18 mouse cellular contexts compared by ENCODE assay signal in the genomic region with DNA sequence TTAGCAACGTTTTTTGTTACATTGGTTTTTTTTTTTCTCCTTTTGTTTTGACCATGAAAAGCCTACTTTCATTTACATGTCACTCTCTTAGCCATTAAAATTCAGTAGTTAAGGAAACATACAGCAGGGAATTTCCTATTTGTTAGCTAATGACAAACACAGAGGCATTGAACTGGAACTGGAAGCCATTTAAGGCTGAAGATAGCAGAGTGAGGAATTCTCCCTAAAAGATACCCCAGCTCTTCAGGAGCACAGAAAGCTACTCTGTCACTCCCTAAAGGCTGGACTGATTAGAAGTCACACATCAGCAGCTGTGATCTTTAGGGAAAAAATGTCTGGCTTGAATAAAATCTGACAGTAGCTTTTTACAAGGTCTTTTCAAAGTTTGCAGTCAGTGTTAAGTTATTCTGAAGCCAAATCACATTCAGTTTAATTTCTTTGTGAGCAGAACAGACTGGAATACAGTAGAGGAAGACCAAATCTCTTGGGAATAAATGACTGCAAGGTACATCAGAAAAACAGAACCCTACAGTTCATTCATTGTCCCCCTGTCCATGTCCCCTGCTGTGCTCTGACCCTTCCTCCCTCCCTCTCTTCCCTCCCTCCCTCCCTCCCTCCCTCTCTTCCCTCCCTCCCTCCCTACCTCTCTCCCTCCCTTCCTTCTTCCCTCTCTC.
DNase-seq lines count a peak whose midpoint lies in the region; ATAC-seq lines count a peak whose summit lies in the region.
"Had no signal": no experiment of that assay in that cellular context is flagged by ENCODE, and none has a peak within 500 bp of the region (broad histone marks: within the 10 kb centered on the region; RNA-seq: fewer than 3 reads in every experiment).

No protein-coding gene starts in this region.

- no peak overlapping the region for H3K4me3 ChIP-seq in neural tube, embryonic 13.5 days
- no peak overlapping the region for H3K4me3 ChIP-seq in neural tube, embryonic 15.5 days (replicated peaks)
- H3K4me3 ChIP-seq in hindbrain, embryonic 13.5 days, result no peak overlapping the region
- no peak overlapping the region for H3K4me3 ChIP-seq in midbrain, embryonic 12.5 days
- H3K4me3 ChIP-seq in kidney, embryonic 15.5 days (replicated peaks), result no peak overlapping the region
- H3K4me3 ChIP-seq: heart, embryonic 12.5 days; intestine, embryonic 15.5 days; limb, embryonic 10.5 days had no signal

- no peak overlapping the region for H3K9ac ChIP-seq in neural tube, embryonic 13.5 days
- H3K9ac ChIP-seq in neural tube, embryonic 15.5 days (replicated peaks), result no peak overlapping the region
- no peak overlapping the region for H3K9ac ChIP-seq in hindbrain, embryonic 13.5 days
- no peak overlapping the region for H3K9ac ChIP-seq in midbrain, embryonic 12.5 days (replicated peaks)
- no peak overlapping the region for H3K9ac ChIP-seq in kidney, embryonic 15.5 days
- H3K9ac ChIP-seq: heart, embryonic 12.5 days; intestine, embryonic 15.5 days had no signal

- no peak overlapping the region for H3K4me2 ChIP-seq in neural tube, embryonic 13.5 days
- no peak overlapping the region for H3K4me2 ChIP-seq in neural tube, embryonic 15.5 days
- no peak overlapping the region for H3K4me2 ChIP-seq in hindbrain, embryonic 13.5 days
- H3K4me2 ChIP-seq in midbrain, embryonic 12.5 days (replicated peaks), result no peak overlapping the region
- no peak overlapping the region for H3K4me2 ChIP-seq in kidney, embryonic 15.5 days
- H3K4me2 ChIP-seq: heart, embryonic 12.5 days; intestine, embryonic 15.5 days; liver, embryonic 11.5 days had no signal

- WGBS in neural tube, embryonic 13.5 days, result 15% methylated on average over 1 of the region's 1 CpGs
- WGBS in neural tube, embryonic 15.5 days, result 22% methylated on average over 1 of the region's 1 CpGs
- WGBS in hindbrain, embryonic 13.5 days, result 8% methylated on average over 1 of the region's 1 CpGs
- 22% methylated on average over 1 of the region's 1 CpGs for WGBS in midbrain, embryonic 12.5 days
- 42% methylated on average over 1 of the region's 1 CpGs for WGBS in kidney, embryonic 15.5 days

- no peaks in the 10 kb centered on the region for H3K36me3 ChIP-seq in neural tube, embryonic 13.5 days
- H3K36me3 ChIP-seq in neural tube, embryonic 15.5 days, result no peaks in the 10 kb centered on the region
- no peaks in the 10 kb centered on the region for H3K36me3 ChIP-seq in hindbrain, embryonic 13.5 days
- H3K36me3 ChIP-seq in midbrain, embryonic 12.5 days, result no peaks in the 10 kb centered on the region
- no peaks in the 10 kb centered on the region for H3K36me3 ChIP-seq in kidney, embryonic 15.5 days
- H3K36me3 ChIP-seq: heart, embryonic 12.5 days; intestine, embryonic 15.5 days; limb, embryonic 10.5 days had no signal

- H3K4me1 ChIP-seq in neural tube, embryonic 13.5 days (replicated peaks), result no peaks in the 10 kb centered on the region
- H3K4me1 ChIP-seq in neural tube, embryonic 15.5 days, result no peaks in the 10 kb centered on the region
- H3K4me1 ChIP-seq in hindbrain, embryonic 13.5 days (replicated peaks), result peaks cover 4% of the 10 kb centered on the region; the same call in 1 of the 2 replicates
- H3K4me1 ChIP-seq in midbrain, embryonic 12.5 days, result peaks cover 12% of the 10 kb centered on the region; the same call in 1 of the 2 replicates
- H3K4me1 ChIP-seq in kidney, embryonic 15.5 days, result no peaks in the 10 kb centered on the region
- H3K4me1 ChIP-seq: heart, embryonic 12.5 days; intestine, embryonic 15.5 days; limb, embryonic 10.5 days had no signal

- no peak overlapping the region for H3K27ac ChIP-seq in neural tube, embryonic 13.5 days (replicated peaks)
- H3K27ac ChIP-seq in neural tube, embryonic 15.5 days (replicated peaks), result no peak overlapping the region
- 0 out of 2 replicates have a peak overlapping the region, but pooled peaks have one; percentile 69 for H3K27ac ChIP-seq in hindbrain, embryonic 13.5 days
- 0 out of 2 replicates have a peak overlapping the region, but pooled peaks have one; percentile 35 for H3K27ac ChIP-seq in midbrain, embryonic 12.5 days (replicated peaks)
- H3K27ac ChIP-seq in kidney, embryonic 15.5 days, result no peak overlapping the region
- H3K27ac ChIP-seq: intestine, embryonic 15.5 days; kidney, postnatal 0 days; limb, embryonic 10.5 days; stomach, postnatal 0 days had no signal

- no peaks in the 10 kb centered on the region for H3K9me3 ChIP-seq in neural tube, embryonic 13.5 days
- H3K9me3 ChIP-seq in neural tube, embryonic 15.5 days (replicated peaks), result no peaks in the 10 kb centered on the region
- no peaks in the 10 kb centered on the region for H3K9me3 ChIP-seq in hindbrain, embryonic 13.5 days
- H3K9me3 ChIP-seq in midbrain, embryonic 12.5 days, result no peaks in the 10 kb centered on the region
- no peaks in the 10 kb centered on the region for H3K9me3 ChIP-seq in kidney, embryonic 15.5 days (replicated peaks)
- H3K9me3 ChIP-seq: heart, embryonic 12.5 days; intestine, embryonic 15.5 days; limb, embryonic 10.5 days had no signal

- DNase-seq in frontal cortex, postnatal 10 days (ENCODE audit: low spot score in 2 of 2), result no peak
- no peak for DNase-seq in lung, postnatal 14 days
- no peak for DNase-seq in gastrocnemius, adult 8-10 months (ENCODE audit: low spot score in 2 of 2)
- DNase-seq: adrenal gland, postnatal 14 days; cerebellum, adult 9-11 months; lung, adult 2 months; thymus, postnatal 25 days had no signal

- 0 out of 2 replicates have a peak, but pooled peaks have one; percentile 36 for ATAC-seq in neural tube, embryonic 13.5 days (ENCODE audit: low read depth)
- ATAC-seq in neural tube, embryonic 15.5 days (ENCODE audit: low FRiP score), result no peak
- ATAC-seq in hindbrain, embryonic 13.5 days (ENCODE audit: low FRiP score), result peak; percentile 84
- peak; percentile 75 for ATAC-seq in midbrain, embryonic 12.5 days (ENCODE audit: low FRiP score, low read depth)
- ATAC-seq in kidney, embryonic 15.5 days (replicated peaks; ENCODE audit: low FRiP score), result no peak
- ATAC-seq: intestine, embryonic 15.5 days had no signal

- no peaks in the 10 kb centered on the region for H3K27me3 ChIP-seq in neural tube, embryonic 13.5 days
- no peaks in the 10 kb centered on the region for H3K27me3 ChIP-seq in neural tube, embryonic 15.5 days (replicated peaks)
- no peaks in the 10 kb centered on the region for H3K27me3 ChIP-seq in hindbrain, embryonic 13.5 days
- no peaks in the 10 kb centered on the region for H3K27me3 ChIP-seq in midbrain, embryonic 12.5 days
- no peaks in the 10 kb centered on the region for H3K27me3 ChIP-seq in kidney, embryonic 15.5 days
- H3K27me3 ChIP-seq: heart, embryonic 12.5 days; intestine, embryonic 15.5 days had no signal

Comparison
In these comparisons a context has a peak if more than half of its experiments do, and no peak if none do; other contexts are left out.
1. ATAC-seq: peak in neural tube, embryonic 13.5 days (single experiment), hindbrain, embryonic 13.5 days (single experiment) and midbrain, embryonic 12.5 days (single experiment); none in neural tube, embryonic 15.5 days (single experiment) and kidney, embryonic 15.5 days (single experiment).
2. H3K27ac ChIP-seq: peak in hindbrain, embryonic 13.5 days (single experiment) and midbrain, embryonic 12.5 days (single experiment); none in neural tube, embryonic 13.5 days (single experiment), neural tube, embryonic 15.5 days (single experiment) and kidney, embryonic 15.5 days (single experiment).